Mouse (Mus musculus): ENCODE data around the gene Morc2b.
"Not testable (repeated sequence)": the region's sequence is repeated elsewhere in the genome, so short reads cannot be mapped to it uniquely, and the experiment has no call there.

Gene Morc2b

DNA sequence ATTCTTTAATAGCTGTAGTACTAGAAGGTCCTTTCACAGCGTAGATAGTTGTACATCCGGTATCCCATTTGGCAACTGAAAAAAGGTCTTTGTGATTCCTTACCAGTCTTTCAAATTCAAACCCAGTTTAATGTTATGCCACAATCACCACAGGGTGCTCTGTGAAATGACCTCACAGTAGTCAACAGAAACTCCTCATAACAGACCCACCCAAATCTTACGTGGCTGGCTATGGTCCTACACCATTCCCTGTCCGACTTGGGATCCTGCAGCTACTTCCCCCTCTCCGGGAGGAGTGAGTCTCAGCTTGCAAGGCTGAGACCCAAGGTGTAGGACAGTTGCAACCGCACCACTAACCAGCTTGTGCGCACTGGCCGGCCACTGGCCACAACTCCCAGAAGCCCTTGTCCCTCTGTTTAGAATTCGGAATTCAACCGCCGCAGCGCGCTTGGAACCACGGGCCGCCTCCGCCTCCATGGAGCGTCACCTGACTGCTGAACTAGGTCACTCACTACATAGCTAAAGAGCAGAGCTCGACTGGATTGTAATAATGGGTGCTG, at the start of gene Morc2b:
Morc2b (minus strand) TSS at position 423 of the 560 bp plus-strand sequence.
- no peak for DNase-seq

- DNase-seq = not testable (repeated sequence)
Measured at GRCm38 (mm10) chr17:33168147-33168546, 28.7 kb upstream of the Morc2b start, which contains the start of gene Olfr55. Gene Olfr55, plus strand, starts transcription at chr17:33168447.

- DNase-seq = no peak
Measured at GRCm38 (mm10) chr17:33126257-33126656, 13.2 kb downstream of the Morc2b start.

DNA sequence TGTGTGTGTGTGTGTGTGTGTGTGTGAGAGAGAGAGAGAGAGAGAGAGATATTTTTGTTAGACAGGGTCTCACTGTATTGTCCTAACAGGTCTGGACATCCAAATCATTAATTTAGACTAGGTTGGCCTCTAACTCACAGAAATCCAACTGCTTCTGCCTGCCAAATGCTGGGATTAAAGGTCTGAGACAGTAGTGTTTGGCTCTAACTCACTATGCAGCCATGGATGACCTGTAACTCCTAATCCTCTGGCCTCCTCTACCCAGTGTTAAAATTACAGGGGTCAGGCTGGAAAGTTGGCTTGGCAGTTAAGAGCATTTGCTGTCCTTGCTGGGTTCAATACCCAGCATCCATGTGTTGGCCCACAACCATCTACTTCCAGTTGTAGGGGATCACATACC, 14.9 kb downstream of the Morc2b start:
- no peak for DNase-seq

DNA sequence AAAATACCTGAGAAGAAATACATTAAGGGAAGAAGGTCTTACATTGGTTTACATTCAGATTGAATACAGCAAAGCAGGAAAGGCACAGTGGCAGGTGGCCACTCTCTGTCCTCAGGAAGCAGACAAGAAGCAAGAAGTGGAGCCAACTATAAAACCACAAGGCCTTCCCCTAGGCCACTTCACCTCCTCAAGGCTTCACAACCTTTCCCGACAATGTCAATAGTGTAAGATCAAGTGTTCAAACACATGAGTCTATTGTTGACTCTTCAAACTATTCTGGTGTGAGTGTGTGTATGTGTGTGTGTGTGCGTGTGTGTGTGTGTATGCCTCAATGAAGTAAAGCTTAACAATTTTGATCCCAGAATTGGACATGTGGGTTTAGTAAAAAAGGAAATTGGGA, 42.1 kb downstream of the Morc2b start:
- no peak for DNase-seq

GRCm38 (mm10) chr17:33092391-33093193, 46.9 kb downstream of the Morc2b start:
- DNase-seq = peak; percentile 84

GRCm38 (mm10) chr17:33091630-33092029, 47.9 kb downstream of the Morc2b start:
- DNase-seq = no peak

DNA sequence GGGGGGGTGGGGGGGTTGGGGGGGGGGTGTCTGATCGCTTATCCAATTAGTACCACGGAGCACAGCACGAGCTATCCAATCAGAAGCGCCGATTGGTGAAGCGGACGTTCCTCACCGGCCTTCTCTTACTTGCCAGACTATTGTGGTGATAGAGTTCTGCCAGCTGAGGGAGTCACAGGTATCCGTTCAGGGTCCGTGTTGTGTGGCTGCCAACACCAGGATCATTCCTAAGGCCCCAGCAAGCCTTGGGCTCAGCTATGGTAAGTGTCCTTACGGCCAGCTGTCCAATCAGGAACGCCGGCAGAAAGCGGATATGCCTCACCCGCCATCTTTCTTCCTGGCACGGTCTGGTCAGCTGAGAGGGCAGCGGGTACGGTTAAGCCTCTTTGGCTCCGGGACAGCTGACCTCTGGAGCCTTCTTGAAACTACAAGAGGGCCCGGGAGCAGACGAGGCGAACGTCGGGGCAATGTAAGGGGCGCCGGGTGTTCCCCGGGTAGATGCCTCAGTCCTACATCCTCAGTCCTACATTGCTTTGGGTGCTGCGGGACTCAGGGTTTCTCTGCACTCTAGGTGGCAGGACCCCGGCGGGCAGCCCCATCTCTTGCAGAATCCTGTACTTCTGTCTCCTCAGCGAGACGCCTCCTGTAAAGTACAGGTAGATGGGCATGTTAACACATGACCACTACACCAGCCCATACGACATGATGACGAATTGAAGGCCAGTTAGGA, 50.1 kb downstream of the Morc2b start, which contains the start of gene Zfp563:
Zfp563 (plus strand) TSS at position 91 of the 730 bp plus-strand sequence.
- peak; percentile 95 for DNase-seq

GRCm38 (mm10) chr17:33067958-33068357, 71.5 kb downstream of the Morc2b start, which contains the start of gene 4921501E09Rik:
Gene 4921501E09Rik, minus strand, starts transcription at chr17:33068058.
- DNase-seq = no peak
